Mouse (Mus musculus) brain, embryonic 14.5 days (tissue): Measurements from ENCODE around the gene Inpp1. TPM values are rescaled to one million over a fixed set of nuclear protein-coding genes. Genes with fewer than 3 reads are reported as not detected.
A peak's percentile ranks its signal among the peaks of the same experiment; 100 is the strongest.

Experiments
- DNase-seq: peaks from one replicate; pipeline ENCODE4 v3.0.0-alpha.2; 2011; ENCODE audit warnings: low read depth
- CTCF ChIP-seq: fragments of 200-500 bp; IDR thresholded peaks from 2 replicates; pipeline ENCODE4 v1.5.1; 2012; ENCODE audit warnings: inconsistent platforms, mild to moderate bottlenecking, moderate library complexity, borderline replicate concordance; ENCODE audit not compliant: insufficient read depth, insufficient read length; ENCODE audit errors: extremely low read depth
- POLR2A ChIP-seq: fragments of 200-500 bp; IDR thresholded peaks from 2 replicates; pipeline ENCODE4 v1.6.1; 2012; ENCODE audit warnings: mild to moderate bottlenecking, inconsistent platforms, borderline replicate concordance; ENCODE audit not compliant: poor library complexity, insufficient read depth, insufficient read length, severe bottlenecking; ENCODE audit errors: extremely low read depth
- polyA plus RNA-seq: library from polyadenylated mRNA; depleted of rRNA; stranded (reverse); fragments of >200 nt; gene quantifications from 2 replicates; pipeline ENCODE4 v1.2.3, GENCODE M21; 2012

The Inpp1 gene
- polyA plus RNA-seq, 1 experiment, result 19.9 TPM

GRCm38 (mm10) chr1:52816232-52816891, 1.1 kb downstream of the Inpp1 start:
- DNase-seq, result peak; percentile 31
- no peak for TF ChIP-seq POLR2A
- TF ChIP-seq CTCF, result no peak

- no peak for DNase-seq
- TF ChIP-seq POLR2A (no peak), CTCF (no peak)
Observed at GRCm38 (mm10) chr1:52808456-52808855, 9.0 kb downstream of the Inpp1 start.

GRCm38 (mm10) chr1:52805041-52805440, 12.4 kb downstream of the Inpp1 start:
- TF ChIP-seq CTCF (no peak), POLR2A (no peak)
- no peak for DNase-seq

GRCm38 (mm10) chr1:52802406-52802975, 15.0 kb downstream of the Inpp1 start:
- DNase-seq, result no peak
- TF ChIP-seq CTCF (no peak), POLR2A (no peak)

GRCm38 (mm10) chr1:52801651-52802050, 15.8 kb downstream of the Inpp1 start:
- no peak for DNase-seq
- TF ChIP-seq CTCF (no peak), POLR2A (no peak)

DNA sequence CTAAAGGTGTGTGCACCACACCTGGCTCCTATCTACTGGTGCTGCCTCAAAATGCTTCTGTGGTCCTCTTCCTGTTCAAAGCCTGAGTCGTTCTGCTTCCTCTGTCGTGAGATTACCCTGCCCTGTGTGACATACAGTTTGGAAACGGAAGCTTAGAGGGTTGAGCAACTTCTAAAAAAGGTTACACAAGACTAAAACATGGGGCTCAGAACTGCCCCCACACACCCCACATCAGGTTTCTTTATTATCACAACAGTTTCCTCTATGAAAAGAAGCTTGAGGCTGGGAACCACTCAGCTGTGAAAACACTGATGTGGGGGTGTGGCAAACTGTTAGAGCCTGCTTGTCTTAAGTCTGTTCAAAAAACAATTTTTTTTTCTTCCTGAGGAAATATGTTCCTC, 17.1 kb downstream of the Inpp1 start:
- DNase-seq, result no peak
- no peak for TF ChIP-seq CTCF
- TF ChIP-seq POLR2A, result no peak

GRCm38 (mm10) chr1:52799772-52800171, 17.7 kb downstream of the Inpp1 start:
- DNase-seq, result peak; percentile 20
- TF ChIP-seq POLR2A (no peak), CTCF (no peak)

- no peak for DNase-seq
Observed at GRCm38 (mm10) chr1:52799056-52799726, 18.3 kb downstream of the Inpp1 start.

DNA sequence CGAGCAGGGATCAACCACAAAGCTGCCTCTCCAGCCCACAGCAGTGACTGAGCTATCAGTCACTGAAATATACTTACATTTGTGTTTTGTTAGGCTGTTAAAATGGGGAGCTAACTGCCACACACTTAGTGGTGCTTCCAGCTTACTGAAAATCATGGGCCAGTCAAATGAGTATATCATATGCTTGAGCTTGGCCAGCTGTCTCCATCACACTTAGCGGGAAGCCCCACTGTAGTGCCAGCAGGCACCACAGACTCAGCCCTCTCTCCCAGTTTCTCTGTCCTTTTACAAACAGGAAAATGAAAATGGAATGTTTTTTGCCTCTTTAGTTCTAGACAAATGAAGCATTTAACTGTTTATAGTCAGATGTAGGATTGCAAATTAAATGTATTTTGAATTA, 21.6 kb downstream of the Inpp1 start:
- TF ChIP-seq POLR2A (no peak), CTCF (no peak)
- no peak for DNase-seq

More at GRCm38 (mm10) chr1:52799056-52799726, 18.3 kb downstream of the Inpp1 start:
- TF ChIP-seq CTCF, result no peak
- TF ChIP-seq POLR2A, result no peak

DNA sequence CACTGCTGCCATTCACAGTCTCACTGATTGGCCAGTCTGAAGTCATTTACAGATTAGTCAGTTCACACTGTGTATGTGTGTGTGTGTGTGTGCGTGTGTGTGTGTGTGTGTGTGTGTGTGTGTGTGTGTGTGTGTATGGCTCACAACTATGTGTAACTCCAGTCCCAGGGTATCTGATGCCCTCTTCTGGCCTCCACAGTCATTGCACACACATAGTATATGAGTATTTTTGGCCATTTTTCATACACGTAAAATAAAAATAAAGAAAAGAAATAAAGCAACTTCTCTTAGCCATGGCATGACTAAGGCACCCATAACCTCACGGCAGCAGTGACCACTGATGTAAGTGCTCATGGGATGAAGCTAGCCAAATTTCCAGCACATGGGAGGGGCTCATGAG, 23.8 kb downstream of the Inpp1 start:
- DNase-seq, result no peak
- no peak for TF ChIP-seq POLR2A
- TF ChIP-seq CTCF, result peak; percentile 23; the same call in 1 of the 2 replicates

GRCm38 (mm10) chr1:52792701-52793100, 24.8 kb downstream of the Inpp1 start:
- TF ChIP-seq POLR2A (no peak), CTCF (no peak)
- DNase-seq, result no peak
